Mouse (Mus musculus) MEL (cell line): ENCODE results near the gene Plcg2. TPM values are rescaled to one million over a fixed set of nuclear protein-coding genes. Genes with fewer than 3 reads are reported as not detected.
A peak's percentile ranks its signal among the peaks of the same experiment; 100 is the strongest.

ENCODE experiments used
- DNase-seq: peaks from one replicate; pipeline ENCODE4 v3.0.0; 2011; ENCODE audit warnings: low read depth, low spot score
- H3K27ac ChIP-seq: 2 replicates; pipeline ENCODE4 v1.5.1; 2012; ENCODE audit warnings: low read depth, mild to moderate bottlenecking, control low read depth, low read length, moderate library complexity; ENCODE audit not compliant: control insufficient read depth
- H3K27me3 ChIP-seq, 2 experiments: fragments of 150-350 bp in 1 of 2; sonication (generic) in 1 of 2; 2 replicates each; pipeline ENCODE4 v1.6.1; 2012; ENCODE audit warnings: low read length in 2 of 2, mild to moderate bottlenecking in 2 of 2, improper control_type of control experiment in 1 of 2, moderate library complexity in 1 of 2; ENCODE audit not compliant: insufficient read depth in 2 of 2, control insufficient read depth in 1 of 2
- H3K36me3 ChIP-seq, 2 experiments: 2 replicates each; pipeline ENCODE4 v1.6.1; 2012 to 2014; ENCODE audit warnings: low read length in 2 of 2, improper control_type of control experiment in 1 of 2, inconsistent platforms in 1 of 2, mild to moderate bottlenecking in 1 of 2; ENCODE audit not compliant: insufficient read depth in 2 of 2, control insufficient read depth in 1 of 2
- H3K4me1 ChIP-seq, 2 experiments: fragments of 150-350 bp in 1 of 2; sonication (generic) in 1 of 2; 2 replicates each; pipeline ENCODE4 v1.6.1; 2012; ENCODE audit warnings: low read length in 2 of 2, improper control_type of control experiment in 1 of 2, mild to moderate bottlenecking in 1 of 2; ENCODE audit not compliant: insufficient read depth in 2 of 2, control insufficient read depth in 1 of 2
- H3K4me3 ChIP-seq, 2 experiments: fragments of 150-350 bp in 1 of 2; sonication (generic) in 1 of 2; 2 replicates each; pipeline ENCODE4 v1.5.1; 2012; ENCODE audit warnings: low read depth in 2 of 2, low read length in 2 of 2, mild to moderate bottlenecking in 2 of 2, moderate library complexity in 2 of 2, control low read depth in 1 of 2, improper control_type of control experiment in 1 of 2; ENCODE audit not compliant: control insufficient read depth in 1 of 2, insufficient read depth in 1 of 2
- H3K79me2 ChIP-seq: 2 replicates; pipeline ENCODE4 v1.6.1; 2012; ENCODE audit warnings: mild to moderate bottlenecking, low read length, moderate library complexity; ENCODE audit not compliant: control insufficient read depth, poor library complexity, insufficient read depth
- H3K9ac ChIP-seq: 2 replicates; pipeline ENCODE4 v1.6.1; 2012; ENCODE audit warnings: low read depth, mild to moderate bottlenecking, control low read depth, low read length, moderate library complexity; ENCODE audit not compliant: control insufficient read depth, poor library complexity, severe bottlenecking
- H3K9me3 ChIP-seq: fragments of 150-350 bp; sonication (generic); replicated peaks from 2 replicates; pipeline ENCODE4 v1.6.1; 2012; ENCODE audit warnings: mild to moderate bottlenecking, low read length, improper control_type of control experiment, moderate library complexity; ENCODE audit not compliant: insufficient read depth
- BHLHE40 ChIP-seq: IDR thresholded peaks from 2 replicates; pipeline ENCODE4 v1.6.1; 2012; ENCODE audit warnings: low read depth, mild to moderate bottlenecking, inconsistent platforms, low read length, improper control_type of control experiment, borderline replicate concordance
- CHD2 ChIP-seq: IDR thresholded peaks from 2 replicates; pipeline ENCODE4 v1.6.1; 2011; ENCODE audit warnings: low read length, improper control_type of control experiment
- CTCF ChIP-seq, 3 experiments: IDR thresholded peaks in 2 of 3; conservative IDR thresholded peaks in 1 of 3; 2 replicates each; pipeline ENCODE4 v1.5.1; 2011 to 2012; ENCODE audit warnings: low read length in 3 of 3, low read depth in 2 of 3, mild to moderate bottlenecking in 2 of 3, improper control_type of control experiment in 1 of 3, inconsistent platforms in 1 of 3, mixed read lengths in 1 of 3, moderate library complexity in 1 of 3; ENCODE audit not compliant: control insufficient read depth in 1 of 3, insufficient read depth in 1 of 3, poor library complexity in 1 of 3, severe bottlenecking in 1 of 3
- E2F4 ChIP-seq: IDR thresholded peaks from 2 replicates; pipeline ENCODE4 v1.6.1; 2011; ENCODE audit warnings: low read depth, low read length, improper control_type of control experiment, borderline replicate concordance
- ELF1 ChIP-seq: IDR thresholded peaks from 2 replicates; pipeline ENCODE4 v1.6.1; 2014; ENCODE audit warnings: low read depth, mild to moderate bottlenecking, inconsistent platforms, low read length, improper control_type of control experiment, moderate library complexity
- EP300 ChIP-seq, 2 experiments: IDR thresholded peaks; 2 replicates each; pipeline ENCODE4 v1.6.1; 2011; ENCODE audit warnings: improper control_type of control experiment in 2 of 2, low read length in 2 of 2, low read depth in 1 of 2, mild to moderate bottlenecking in 1 of 2
- ETS1 ChIP-seq: IDR thresholded peaks from 2 replicates; pipeline ENCODE4 v1.6.1; 2012; ENCODE audit warnings: low read depth, mild to moderate bottlenecking, inconsistent platforms, low read length, improper control_type of control experiment, moderate library complexity
- GABPA ChIP-seq: IDR thresholded peaks from 2 replicates; pipeline ENCODE4 v1.6.1; 2012; ENCODE audit warnings: low read depth, mild to moderate bottlenecking, inconsistent platforms, low read length, improper control_type of control experiment, moderate library complexity
- GATA1 ChIP-seq: IDR thresholded peaks from 2 replicates; pipeline ENCODE4 v1.6.1; 2011; ENCODE audit warnings: low read depth, low read length, improper control_type of control experiment
- HCFC1 ChIP-seq: IDR thresholded peaks from 2 replicates; pipeline ENCODE4 v1.6.1; 2012; ENCODE audit warnings: low read depth, mild to moderate bottlenecking, inconsistent platforms, low read length, improper control_type of control experiment, moderate library complexity
- JUND ChIP-seq: IDR thresholded peaks from 2 replicates; pipeline ENCODE4 v1.6.1; 2011; ENCODE audit warnings: low read depth, mild to moderate bottlenecking, improper control_type of control experiment, low read length
- KAT2A ChIP-seq: conservative IDR thresholded peaks from 2 replicates; pipeline ENCODE4 v1.6.1; 2012; ENCODE audit warnings: low read depth, low read length, improper control_type of control experiment, inconsistent platforms
- MAFK ChIP-seq: IDR thresholded peaks from 2 replicates; pipeline ENCODE4 v1.6.1; 2011; ENCODE audit warnings: low read depth, mild to moderate bottlenecking, low read length, improper control_type of control experiment, borderline replicate concordance
- MAX ChIP-seq: IDR thresholded peaks from 2 replicates; pipeline ENCODE4 v1.6.1; 2011; ENCODE audit warnings: low read length, improper control_type of control experiment
- MAZ ChIP-seq: IDR thresholded peaks from 2 replicates; pipeline ENCODE4 v1.6.1; 2012; ENCODE audit warnings: low read depth, mild to moderate bottlenecking, inconsistent platforms, low read length, improper control_type of control experiment
- MEF2A ChIP-seq: IDR thresholded peaks from 2 replicates; pipeline ENCODE4 v1.6.1; 2014; ENCODE audit warnings: low read depth, mild to moderate bottlenecking, inconsistent platforms, low read length, improper control_type of control experiment; ENCODE audit not compliant: poor library complexity, insufficient replicate concordance, severe bottlenecking; ENCODE audit errors: extremely low read depth
- MXI1 ChIP-seq: IDR thresholded peaks from 2 replicates; pipeline ENCODE4 v1.6.1; 2011; ENCODE audit warnings: mild to moderate bottlenecking, low read depth, low read length, improper control_type of control experiment
- MYB ChIP-seq: IDR thresholded peaks from 2 replicates; pipeline ENCODE4 v1.6.1; 2011; ENCODE audit warnings: mild to moderate bottlenecking, low read depth, low read length, improper control_type of control experiment
- MYC ChIP-seq: IDR thresholded peaks from 2 replicates; pipeline ENCODE4 v1.6.1; 2011; ENCODE audit warnings: low read depth, mild to moderate bottlenecking, low read length, improper control_type of control experiment, moderate library complexity
- NELFE ChIP-seq: IDR thresholded peaks from 2 replicates; pipeline ENCODE4 v1.6.1; 2011; ENCODE audit warnings: low read depth, low read length, improper control_type of control experiment
- POLR2A ChIP-seq, 2 experiments: IDR thresholded peaks; 2 replicates each; pipeline ENCODE4 v1.6.1; 2011 to 2012; ENCODE audit warnings: low read length in 2 of 2, mild to moderate bottlenecking in 2 of 2, control low read depth in 1 of 2, improper control_type of control experiment in 1 of 2, low read depth in 1 of 2, moderate library complexity in 1 of 2; ENCODE audit not compliant: control insufficient read depth in 1 of 2, insufficient read depth in 1 of 2, poor library complexity in 1 of 2
- POLR2AphosphoS5 ChIP-seq: IDR thresholded peaks from 2 replicates; pipeline ENCODE4 v1.6.1; 2012; ENCODE audit warnings: low read depth, borderline replicate concordance, mild to moderate bottlenecking, inconsistent platforms, low read length, moderate library complexity, mixed read lengths
- RAD21 ChIP-seq: IDR thresholded peaks from 2 replicates; pipeline ENCODE4 v1.6.1; 2011; ENCODE audit warnings: mild to moderate bottlenecking, low read depth, low read length, improper control_type of control experiment
- RCOR1 ChIP-seq: IDR thresholded peaks from 2 replicates; pipeline ENCODE4 v1.6.1; 2012; ENCODE audit warnings: low read depth, mild to moderate bottlenecking, inconsistent platforms, low read length, improper control_type of control experiment
- SIN3A ChIP-seq: IDR thresholded peaks from 2 replicates; pipeline ENCODE4 v1.6.1; 2012; ENCODE audit warnings: low read length, improper control_type of control experiment, inconsistent platforms
- SMC3 ChIP-seq: IDR thresholded peaks from 2 replicates; pipeline ENCODE4 v1.6.1; 2011; ENCODE audit warnings: low read depth, low read length, improper control_type of control experiment
- TAL1 ChIP-seq: IDR thresholded peaks from 2 replicates; pipeline ENCODE4 v1.6.1; 2012; ENCODE audit warnings: mild to moderate bottlenecking, inconsistent platforms, low read length, moderate library complexity, mixed read lengths
- TBP ChIP-seq: IDR thresholded peaks from 2 replicates; pipeline ENCODE4 v1.8.0; 2011; ENCODE audit warnings: low read depth, low read length, improper control_type of control experiment
- TCF12 ChIP-seq: IDR thresholded peaks from 2 replicates; pipeline ENCODE4 v1.6.1; 2014; ENCODE audit warnings: low read depth, mild to moderate bottlenecking, inconsistent platforms, low read length, improper control_type of control experiment, moderate library complexity
- UBTF ChIP-seq: IDR thresholded peaks from 2 replicates; pipeline ENCODE4 v1.6.1; 2012; ENCODE audit warnings: low read depth, mild to moderate bottlenecking, inconsistent platforms, low read length, improper control_type of control experiment, moderate library complexity, borderline replicate concordance; ENCODE audit not compliant: insufficient read depth
- USF1 ChIP-seq: IDR thresholded peaks from 2 replicates; pipeline ENCODE4 v1.6.1; 2014; ENCODE audit warnings: low read depth, mild to moderate bottlenecking, inconsistent platforms, low read length, improper control_type of control experiment, moderate library complexity
- USF2 ChIP-seq, 2 experiments: IDR thresholded peaks; 2 replicates each; pipeline ENCODE4 v1.6.1; 2011 to 2012; ENCODE audit warnings: improper control_type of control experiment in 2 of 2, low read length in 2 of 2, borderline replicate concordance in 1 of 2, inconsistent platforms in 1 of 2, low read depth in 1 of 2, mild to moderate bottlenecking in 1 of 2; ENCODE audit not compliant: insufficient read depth in 1 of 2
- ZC3H11A ChIP-seq: IDR thresholded peaks from 2 replicates; pipeline ENCODE4 v1.6.1; 2012; ENCODE audit warnings: low read depth, mild to moderate bottlenecking, inconsistent platforms, low read length, improper control_type of control experiment
- ZKSCAN1 ChIP-seq: IDR thresholded peaks from 2 replicates; pipeline ENCODE4 v1.6.1; 2012; ENCODE audit warnings: low read depth, mild to moderate bottlenecking, inconsistent platforms, low read length, improper control_type of control experiment, moderate library complexity
- ZNF384 ChIP-seq: IDR thresholded peaks from 2 replicates; pipeline ENCODE4 v1.6.1; 2012; ENCODE audit warnings: low read depth, mild to moderate bottlenecking, inconsistent platforms, low read length, improper control_type of control experiment
- polyA plus RNA-seq, 2 experiments: library from polyadenylated mRNA; stranded (reverse) in 1 of 2; unstranded in 1 of 2; fragments of >175 nt in 1 of 2; fragments of >200 nt in 1 of 2; gene quantifications; 2 replicates each; pipeline versions ENCODE4 v1.2.1 to v1.2.4; 2012; ENCODE audit warnings: low replicate concordance in 2 of 2, low read depth in 1 of 2; ENCODE audit not compliant: insufficient read length in 2 of 2, insufficient read depth in 1 of 2, missing spikeins in 1 of 2
- total RNA-seq: library from RNA; depleted of rRNA; stranded (reverse); fragments of 300-350 nt; gene quantifications from 2 replicates; pipeline ENCODE4 v1.2.3, GENCODE M21; 2012

The Plcg2 gene
- total and polyA plus RNA-seq, 3 experiments = 21.0 to 78.7 (median 23.3) TPM

DNA sequence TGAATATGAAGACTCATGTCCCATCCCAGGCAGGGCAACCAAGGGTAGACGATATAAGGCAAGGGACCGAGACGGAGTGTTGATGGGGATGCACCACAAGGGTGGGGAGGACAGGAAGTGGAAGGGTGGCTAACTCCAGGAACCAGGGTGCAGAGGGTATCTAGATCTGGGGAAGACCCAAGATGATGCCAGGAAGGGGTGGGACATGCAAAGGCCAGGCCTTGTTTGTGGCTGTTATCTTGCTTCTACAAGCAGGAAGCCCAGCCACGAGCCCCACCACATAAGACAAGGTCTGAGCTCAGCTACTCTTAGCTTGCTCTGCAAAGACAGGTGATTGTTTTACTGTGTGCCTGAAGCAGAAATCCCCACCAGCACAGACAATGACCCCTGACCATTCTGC lies 50.4 kb downstream of the Plcg2 start:
- peaks cover 0 to 18% of the 10 kb centered on the region in 2 experiments; a peak in 2 of 4 replicates for H3K36me3 ChIP-seq
- peaks cover 17 to 29% of the 10 kb centered on the region in 2 experiments for H3K4me1 ChIP-seq

DNA sequence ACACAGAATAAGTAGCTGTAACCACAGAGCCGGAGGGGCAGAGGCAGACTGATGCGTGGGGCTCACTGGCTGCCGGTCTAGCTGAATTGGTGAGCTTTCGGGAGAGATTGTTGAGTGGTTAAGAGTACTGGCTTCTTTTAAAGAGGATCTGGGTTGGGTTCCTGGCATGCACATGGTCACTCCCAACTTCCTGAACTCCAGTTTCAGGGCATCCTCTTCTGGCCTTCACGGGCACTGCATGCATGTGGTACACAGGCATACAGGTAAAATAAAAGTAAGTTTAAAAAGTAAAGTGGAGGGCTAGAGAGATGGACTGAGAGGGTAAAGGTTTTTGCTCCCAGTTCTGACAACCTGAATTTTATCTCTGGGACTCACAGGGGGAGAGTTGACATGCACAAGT lies 52.4 kb downstream of the Plcg2 start:
- Histone ChIP-seq H3K27me3 (no peaks in the 10 kb centered on the region), H3K36me3 (peaks cover 0 to 6% of the 10 kb centered on the region in 2 experiments; a peak in 2 of 4 replicates), H3K79me2 (no peaks in the 10 kb centered on the region; the same call in 1 of the 2 replicates), H3K4me3 (no peak overlapping the region), H3K9ac (no peak overlapping the region), H3K4me1 (peaks cover 5 to 10% of the 10 kb centered on the region in 2 experiments), H3K9me3 (no peaks in the 10 kb centered on the region), H3K27ac (no peak overlapping the region)
- TF ChIP-seq CHD2 (no peak), UBTF (no peak), POLR2AphosphoS5 (no peak), TBP (no peak), HCFC1 (no peak), JUND (no peak), ETS1 (no peak), POLR2A (IDR thresholded peaks at IDR 0.05; ENCODE audit: control insufficient read depth in 1 of 2, insufficient read depth in 1 of 2, low read depth in 1 of 2, low read length in 2 of 2, poor library complexity in 1 of 2) (no peak), E2F4 (no peak), RAD21 (no peak), CTCF (IDR thresholded peaks at IDR 0.05 in 2 of 3, conservative IDR thresholded peaks at IDR 0.05 in 1 of 3; ENCODE audit: control insufficient read depth in 1 of 3, insufficient read depth in 1 of 3, low read depth in 2 of 3, low read length in 3 of 3, poor library complexity in 1 of 3, severe bottlenecking in 1 of 3) (no peak), GABPA (no peak), SIN3A (no peak), ZKSCAN1 (no peak)
- DNase-seq = no peak

More for the DNA sequence above, 50.4 kb downstream of the Plcg2 start:
- Histone ChIP-seq H3K9me3 (no peaks in the 10 kb centered on the region), H3K27ac (peak overlapping the region; percentile 82), H3K4me3 (peak overlapping the region; percentile 11 to 19; a peak in 2 of 4 replicates), H3K27me3 (no peaks in the 10 kb centered on the region), H3K79me2 (no peaks in the 10 kb centered on the region; the same call in 1 of the 2 replicates), H3K9ac (peak overlapping the region; percentile 50)
- TF ChIP-seq ZC3H11A (no peak), RCOR1 (peak; percentile 76), POLR2A (IDR thresholded peaks at IDR 0.05; ENCODE audit: control insufficient read depth in 1 of 2, insufficient read depth in 1 of 2, low read depth in 1 of 2, low read length in 2 of 2, poor library complexity in 1 of 2) (peak in 1 of 2 experiments; percentile 59; a peak in 1 of 4 replicates), ELF1 (peak; percentile 93), TBP (peak; percentile 78), USF2 (IDR thresholded peaks at IDR 0.05; ENCODE audit: borderline replicate concordance in 1 of 2, insufficient read depth in 1 of 2, low read depth in 1 of 2, low read length in 2 of 2) (no peak), UBTF (0 out of 2 replicates have a peak, but pooled peaks have one; percentile 42), NELFE (peak; percentile 47), KAT2A (peak; percentile 60; the same call in 1 of the 2 replicates), GABPA (no peak), MAFK (0 out of 2 replicates have a peak, but pooled peaks have one; percentile 63), MYB (0 out of 2 replicates have a peak, but pooled peaks have one; percentile 40), MEF2A (no peak), SMC3 (no peak), TAL1 (peak; percentile 89), ZKSCAN1 (no peak), MAZ (peak; percentile 98), JUND (no peak), ETS1 (peak; percentile 90), MXI1 (peak; percentile 76), GATA1 (peak; percentile 95), TCF12 (peak; percentile 87), SIN3A (peak; percentile 90), HCFC1 (peak; percentile 89), POLR2AphosphoS5 (no peak), BHLHE40 (peak; percentile 34; the same call in 1 of the 2 replicates), ZNF384 (no peak), E2F4 (no peak), MYC (peak; percentile 84), MAX (peak; percentile 82), USF1 (0 out of 2 replicates have a peak, but pooled peaks have one; percentile 24), EP300 (IDR thresholded peaks at IDR 0.05; ENCODE audit: low read depth in 1 of 2, low read length in 2 of 2) (peak; percentile 83 to 85)
- DNase-seq = peak; percentile 98
